Mouse (Mus musculus) kidney, postnatal 14 days (tissue): ENCODE measurements around the gene Mta2.
A peak's percentile ranks its signal among the peaks of the same experiment; 100 is the strongest.

ENCODE experiments used
- DNase-seq: peaks from one replicate; pipeline ENCODE4 v3.0.0; 2022; ENCODE audit warnings: mixed read lengths

Gene Mta2

GRCm38 (mm10) chr19:8992769-8993624, 51.3 kb downstream of the Mta2 start:
- peak; percentile 91 for DNase-seq

GRCm38 (mm10) chr19:8993625-8993912, 51.9 kb downstream of the Mta2 start:
- no peak for DNase-seq

GRCm38 (mm10) chr19:8994813-8995607, 53.3 kb downstream of the Mta2 start:
- DNase-seq = no peak

GRCm38 (mm10) chr19:8996601-8997000, 54.9 kb downstream of the Mta2 start:
- no peak for DNase-seq

- peak; percentile 88 for DNase-seq
Observed at GRCm38 (mm10) chr19:8997546-8997945, 55.9 kb downstream of the Mta2 start.

- no peak for DNase-seq
Observed at GRCm38 (mm10) chr19:8998546-8998945, 56.9 kb downstream of the Mta2 start.

GRCm38 (mm10) chr19:8999223-8999622, 57.5 kb downstream of the Mta2 start:
- peak; percentile 61 for DNase-seq
